Mouse (Mus musculus) brain, embryonic 14.5 days (tissue): Measurements from ENCODE around the gene Mkks. TPM values are rescaled to one million over a fixed set of nuclear protein-coding genes. Genes with fewer than 3 reads are reported as not detected.
A peak's percentile ranks its signal among the peaks of the same experiment; 100 is the strongest.

Experiments used
- DNase-seq: peaks from one replicate; pipeline ENCODE4 v3.0.0-alpha.2; 2011; ENCODE audit warnings: low read depth
- CTCF ChIP-seq: fragments of 200-500 bp; IDR thresholded peaks from 2 replicates; pipeline ENCODE4 v1.5.1; 2012; ENCODE audit warnings: inconsistent platforms, mild to moderate bottlenecking, moderate library complexity, borderline replicate concordance; ENCODE audit not compliant: insufficient read depth, insufficient read length; ENCODE audit errors: extremely low read depth
- POLR2A ChIP-seq: fragments of 200-500 bp; IDR thresholded peaks from 2 replicates; pipeline ENCODE4 v1.6.1; 2012; ENCODE audit warnings: mild to moderate bottlenecking, inconsistent platforms, borderline replicate concordance; ENCODE audit not compliant: poor library complexity, insufficient read depth, insufficient read length, severe bottlenecking; ENCODE audit errors: extremely low read depth
- polyA plus RNA-seq: library from polyadenylated mRNA; depleted of rRNA; stranded (reverse); fragments of >200 nt; gene quantifications from 2 replicates; pipeline ENCODE4 v1.2.3, GENCODE M21; 2012; rRNA removed

Mkks gene
- 9.9 and 10.6 TPM in 2 replicates for polyA plus RNA-seq

GRCm38 (mm10) chr2:136891068-136891950, at the start of gene Mkks, which contains the start of the genes Slx4ip and AL731706.1:
Gene Mkks (minus strand): TSS chr2:136891389.
Gene Slx4ip (plus strand): TSS chr2:136891218.
Gene AL731706.1 (minus strand): TSS chr2:136891389.
- peak; percentile 100 for DNase-seq
- TF ChIP-seq POLR2A = peak; percentile 63; the same call in 1 of the 2 replicates
- no peak for TF ChIP-seq CTCF

- DNase-seq = no peak
- TF ChIP-seq CTCF (no peak), POLR2A (no peak)
Observed at GRCm38 (mm10) chr2:136938249-136938648, 47.1 kb upstream of the Mkks start.

GRCm38 (mm10) chr2:136936391-136937288, 45.5 kb upstream of the Mkks start:
- TF ChIP-seq POLR2A = no peak
- no peak for DNase-seq

GRCm38 (mm10) chr2:136921003-136921408, 29.8 kb upstream of the Mkks start:
- peak; percentile 32 for DNase-seq
- TF ChIP-seq POLR2A (no peak), CTCF (no peak)

GRCm38 (mm10) chr2:136920257-136920993, 29.2 kb upstream of the Mkks start:
- TF ChIP-seq CTCF (no peak), POLR2A (no peak)
- no peak for DNase-seq

GRCm38 (mm10) chr2:136919433-136919832, 28.2 kb upstream of the Mkks start:
- TF ChIP-seq CTCF (no peak), POLR2A (no peak)
- no peak for DNase-seq

- peak; percentile 73 for DNase-seq
- TF ChIP-seq POLR2A (no peak), CTCF (0 out of 2 replicates have a peak, but pooled peaks have one; percentile 21)
Observed at GRCm38 (mm10) chr2:136914334-136914902, 23.2 kb upstream of the Mkks start.

GRCm38 (mm10) chr2:136913021-136913420, 21.8 kb upstream of the Mkks start:
- TF ChIP-seq CTCF = no peak
- no peak for TF ChIP-seq POLR2A
- DNase-seq = peak; percentile 41

GRCm38 (mm10) chr2:136911958-136912411, 20.8 kb upstream of the Mkks start:
- DNase-seq = peak; percentile 84
- no peak for TF ChIP-seq POLR2A
- TF ChIP-seq CTCF = no peak

GRCm38 (mm10) chr2:136909298-136909697, 18.1 kb upstream of the Mkks start:
- no peak for DNase-seq
- TF ChIP-seq POLR2A (no peak), CTCF (no peak)
